Mouse (Mus musculus): ENCODE measurements at regions not wholly inside any gene's neighbourhood (a gene's known extent, or its start where the extent isn't known, plus 50 kb on each side); places are given as distances from the start of the nearest gene placed in this dataset.

DNA sequence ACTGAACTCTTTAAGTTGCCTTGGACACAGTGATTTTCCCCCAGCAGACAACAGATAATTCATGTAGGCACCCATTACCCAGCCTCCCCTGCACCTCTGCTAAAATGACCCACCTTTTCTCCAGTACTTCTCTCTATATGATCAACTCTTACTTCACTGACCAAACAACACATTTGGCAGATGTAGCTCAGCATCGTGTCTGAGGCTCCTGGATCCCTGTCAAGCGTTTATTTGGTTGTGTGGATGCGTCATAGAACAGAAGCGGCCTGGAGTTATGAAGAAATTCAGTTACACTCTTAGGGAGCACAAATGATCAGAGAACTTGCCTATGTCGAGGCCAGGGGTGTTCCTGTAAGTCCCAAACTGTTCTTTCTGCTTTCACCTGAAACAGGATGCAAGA lies 182.5 kb upstream of the Klf3 start:
- Histone ChIP-seq H3K27ac (ENCODE audit: insufficient read depth, low read length) (no peak overlapping the region), H3K4me3 (ENCODE audit: insufficient read depth, low read length) (no peak overlapping the region), H3K4me1 (ENCODE audit: control insufficient read depth, insufficient read depth, low read length) (0 out of 2 replicates have a peak, but pooled peaks cover 1% of the 10 kb centered on the region)
- no peak for TF ChIP-seq CTCF (IDR thresholded peaks at IDR 0.05; ENCODE audit: extremely low read depth, insufficient read depth, low read length)
- TF ChIP-seq POLR2A (IDR thresholded peaks at IDR 0.05; ENCODE audit: extremely low read depth, insufficient read depth, low read length) = no peak

DNA sequence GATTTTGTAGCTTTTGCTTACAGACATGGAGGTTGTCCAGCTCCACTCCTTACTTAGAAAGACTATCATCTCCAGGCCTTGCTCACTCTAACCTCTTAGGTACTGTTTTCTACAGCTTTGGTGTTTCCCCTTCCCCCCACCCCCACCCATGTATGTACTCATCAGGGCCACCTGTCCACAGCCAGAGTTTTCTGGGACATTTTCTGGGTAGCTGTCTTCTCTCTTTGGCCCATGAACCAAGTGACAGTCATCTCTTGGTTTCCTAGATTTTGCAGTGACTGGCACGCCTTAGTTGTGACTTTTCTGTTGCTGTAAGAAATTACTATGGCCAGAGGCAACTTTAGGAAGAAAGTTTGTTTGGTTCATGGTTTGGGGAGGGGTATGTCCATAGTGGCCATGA lies 181.8 kb upstream of the Klf3 start:
- H3K4me1 ChIP-seq (ENCODE audit: control insufficient read depth, insufficient read depth, low read length) = 0 out of 2 replicates have a peak, but pooled peaks cover 1% of the 10 kb centered on the region
- TF ChIP-seq POLR2A (IDR thresholded peaks at IDR 0.05; ENCODE audit: extremely low read depth, insufficient read depth, low read length) (no peak), CTCF (IDR thresholded peaks at IDR 0.05; ENCODE audit: extremely low read depth, insufficient read depth, low read length) (no peak)
- no peak overlapping the region for H3K4me3 ChIP-seq (ENCODE audit: insufficient read depth, low read length)
- H3K27ac ChIP-seq (ENCODE audit: insufficient read depth, low read length) = no peak overlapping the region

DNA sequence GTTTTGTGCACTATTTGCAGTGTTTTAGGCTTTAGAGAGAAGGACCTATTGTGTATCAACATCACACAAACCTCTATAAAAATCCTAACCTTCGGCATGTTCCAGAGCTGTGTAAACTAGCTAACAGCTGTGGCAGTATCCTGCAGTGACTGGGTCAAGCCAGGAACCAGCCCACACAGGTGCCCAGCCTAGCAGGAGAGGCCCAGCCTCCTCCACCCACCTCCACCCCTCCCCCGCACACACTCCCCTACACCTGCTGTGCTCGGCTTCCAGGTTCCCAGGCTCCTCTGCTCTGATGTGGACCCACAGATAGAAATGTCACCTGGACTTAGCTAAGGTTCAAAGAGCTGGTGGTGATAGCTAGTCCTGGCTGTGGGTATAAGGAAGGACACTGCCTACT lies 179.5 kb upstream of the Klf3 start:
- TF ChIP-seq CTCF (IDR thresholded peaks at IDR 0.05; ENCODE audit: extremely low read depth, insufficient read depth, low read length) = no peak
- no peak for TF ChIP-seq POLR2A (IDR thresholded peaks at IDR 0.05; ENCODE audit: extremely low read depth, insufficient read depth, low read length)
- Histone ChIP-seq H3K4me1 (ENCODE audit: control insufficient read depth, insufficient read depth, low read length) (0 out of 2 replicates have a peak, but pooled peaks cover 1% of the 10 kb centered on the region), H3K27ac (ENCODE audit: insufficient read depth, low read length) (no peak overlapping the region), H3K4me3 (ENCODE audit: insufficient read depth, low read length) (no peak overlapping the region)

DNA sequence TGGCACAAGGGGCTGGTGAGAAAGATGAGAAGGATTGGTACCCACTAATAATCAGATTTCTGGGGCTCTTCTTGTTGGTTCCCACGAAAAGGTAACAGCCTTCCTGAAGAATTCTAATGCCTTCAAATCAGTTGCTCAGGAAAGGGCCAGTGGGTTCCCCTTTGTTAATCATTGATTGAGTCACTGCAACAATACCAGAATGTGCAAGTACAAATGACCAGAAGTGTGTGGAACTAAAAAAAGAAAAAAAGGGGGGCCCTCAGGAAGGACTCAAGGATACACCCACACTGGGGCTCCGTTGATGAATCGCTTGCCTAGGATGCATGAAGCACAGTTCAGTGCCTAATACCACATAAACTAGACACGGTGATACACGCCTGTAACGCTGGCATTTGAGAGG lies 179.0 kb upstream of the Klf3 start:
- TF ChIP-seq POLR2A (IDR thresholded peaks at IDR 0.05; ENCODE audit: extremely low read depth, insufficient read depth, low read length) = no peak
- TF ChIP-seq CTCF (IDR thresholded peaks at IDR 0.05; ENCODE audit: extremely low read depth, insufficient read depth, low read length) = no peak

GRCm38 (mm10) chr5:64625421-64625820 lies 177.8 kb upstream of the Klf3 start:
- Histone ChIP-seq H3K4me1 (ENCODE audit: control insufficient read depth, insufficient read depth, low read length) (0 out of 2 replicates have a peak, but pooled peaks cover 1% of the 10 kb centered on the region), H3K27ac (ENCODE audit: insufficient read depth, low read length) (no peak overlapping the region), H3K4me3 (ENCODE audit: insufficient read depth, low read length) (no peak overlapping the region)
- TF ChIP-seq CTCF (IDR thresholded peaks at IDR 0.05; ENCODE audit: extremely low read depth, insufficient read depth, low read length) (no peak), POLR2A (IDR thresholded peaks at IDR 0.05; ENCODE audit: extremely low read depth, insufficient read depth, low read length) (no peak)

More for the DNA sequence above, 179.0 kb upstream of the Klf3 start:
- H3K27ac ChIP-seq (ENCODE audit: insufficient read depth, low read length) = no peak overlapping the region
- H3K4me3 ChIP-seq (ENCODE audit: insufficient read depth, low read length) = no peak overlapping the region
- H3K4me1 ChIP-seq (ENCODE audit: control insufficient read depth, insufficient read depth, low read length) = 0 out of 2 replicates have a peak, but pooled peaks cover 1% of the 10 kb centered on the region

GRCm38 (mm10) chr5:64625841-64626298 lies 177.3 kb upstream of the Klf3 start:
- TF ChIP-seq CTCF (IDR thresholded peaks at IDR 0.05; ENCODE audit: extremely low read depth, insufficient read depth, low read length) = no peak
- TF ChIP-seq POLR2A (IDR thresholded peaks at IDR 0.05; ENCODE audit: extremely low read depth, insufficient read depth, low read length) = no peak
- H3K4me1 ChIP-seq (ENCODE audit: control insufficient read depth, insufficient read depth, low read length) = 0 out of 2 replicates have a peak, but pooled peaks cover 1% of the 10 kb centered on the region
- no peak overlapping the region for H3K27ac ChIP-seq (ENCODE audit: insufficient read depth, low read length)
- no peak overlapping the region for H3K4me3 ChIP-seq (ENCODE audit: insufficient read depth, low read length)

- no peak overlapping the region for H3K27ac ChIP-seq (ENCODE audit: insufficient read depth, low read length)
- H3K4me1 ChIP-seq (ENCODE audit: control insufficient read depth, insufficient read depth, low read length) = 0 out of 2 replicates have a peak, but pooled peaks cover 1% of the 10 kb centered on the region
- no peak overlapping the region for H3K4me3 ChIP-seq (ENCODE audit: insufficient read depth, low read length)
- TF ChIP-seq POLR2A (IDR thresholded peaks at IDR 0.05; ENCODE audit: extremely low read depth, insufficient read depth, low read length) (no peak), CTCF (IDR thresholded peaks at IDR 0.05; ENCODE audit: extremely low read depth, insufficient read depth, low read length) (no peak)
Observed at GRCm38 (mm10) chr5:64626351-64626750, 176.8 kb upstream of the Klf3 start.

- no peak for TF ChIP-seq CTCF (IDR thresholded peaks at IDR 0.05; ENCODE audit: extremely low read depth, insufficient read depth, low read length)
- TF ChIP-seq POLR2A (IDR thresholded peaks at IDR 0.05; ENCODE audit: extremely low read depth, insufficient read depth, low read length) = no peak
- no peak overlapping the region for H3K27ac ChIP-seq (ENCODE audit: insufficient read depth, low read length)
Observed at GRCm38 (mm10) chr5:64630582-64630981, 172.6 kb upstream of the Klf3 start.

DNA sequence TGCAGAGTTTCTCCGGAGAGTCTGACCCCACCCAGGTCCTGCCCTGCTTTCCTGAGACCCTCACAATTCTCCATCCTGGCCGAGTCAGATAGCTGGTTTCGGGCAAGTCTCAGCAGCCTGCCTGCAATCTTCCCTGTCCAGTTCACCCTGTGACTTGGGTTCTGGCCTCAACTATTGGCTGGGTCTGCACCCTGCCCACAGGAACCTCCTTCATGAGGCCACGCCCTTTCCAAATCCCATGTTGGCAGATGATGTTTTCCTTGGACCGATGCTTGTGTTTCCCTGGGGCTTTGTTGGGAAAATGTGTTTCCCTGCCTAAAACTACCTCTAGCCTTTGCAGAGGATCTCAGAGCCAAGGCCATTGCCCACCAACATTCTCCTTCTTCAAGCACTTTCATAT lies 171.0 kb upstream of the Klf3 start:
- H3K27ac ChIP-seq (ENCODE audit: insufficient read depth, low read length) = no peak overlapping the region
- H3K4me1 ChIP-seq (ENCODE audit: control insufficient read depth, insufficient read depth, low read length) = no peaks in the 10 kb centered on the region
- no peak overlapping the region for H3K4me3 ChIP-seq (ENCODE audit: insufficient read depth, low read length)
- TF ChIP-seq CTCF (IDR thresholded peaks at IDR 0.05; ENCODE audit: extremely low read depth, insufficient read depth, low read length) (no peak), POLR2A (IDR thresholded peaks at IDR 0.05; ENCODE audit: extremely low read depth, insufficient read depth, low read length) (no peak)

More at GRCm38 (mm10) chr5:64630582-64630981, 172.6 kb upstream of the Klf3 start:
- no peaks in the 10 kb centered on the region for H3K4me1 ChIP-seq (ENCODE audit: control insufficient read depth, insufficient read depth, low read length)
- H3K4me3 ChIP-seq (ENCODE audit: insufficient read depth, low read length) = no peak overlapping the region

DNA sequence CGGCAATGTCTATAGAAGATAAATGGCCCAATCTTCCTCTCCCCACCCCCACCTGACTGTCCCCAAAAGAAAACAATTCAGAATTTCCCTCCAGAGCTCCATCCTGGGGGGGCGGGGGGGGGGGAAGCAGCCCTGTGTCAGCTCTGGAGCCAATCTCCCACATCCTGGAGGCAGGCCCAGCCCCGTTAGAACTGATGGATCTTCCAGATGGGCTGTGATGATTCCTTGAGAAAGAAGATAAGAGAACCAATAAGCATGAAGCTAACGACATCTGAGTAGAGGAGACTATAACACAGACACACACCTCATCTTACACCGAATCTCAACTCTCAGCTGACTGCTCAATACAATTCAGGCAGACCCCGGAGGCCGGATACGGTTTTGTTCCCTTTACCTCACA lies 169.2 kb upstream of the Klf3 start:
- Histone ChIP-seq H3K4me3 (ENCODE audit: insufficient read depth, low read length) (no peak overlapping the region), H3K4me1 (ENCODE audit: control insufficient read depth, insufficient read depth, low read length) (no peaks in the 10 kb centered on the region), H3K27ac (ENCODE audit: insufficient read depth, low read length) (no peak overlapping the region)
- TF ChIP-seq CTCF (IDR thresholded peaks at IDR 0.05; ENCODE audit: extremely low read depth, insufficient read depth, low read length) (no peak), POLR2A (IDR thresholded peaks at IDR 0.05; ENCODE audit: extremely low read depth, insufficient read depth, low read length) (no peak)
